Mouse (Mus musculus) forebrain, embryonic 11.5 days (tissue): ENCODE results near the gene Nrxn3. TPM values are rescaled to one million over a fixed set of nuclear protein-coding genes. Genes with fewer than 3 reads are reported as not detected.

Source experiments
- ATAC-seq: fragments of 200-750 bp; cut with Nextera tagmentation; replicated peaks from 2 replicates; pipeline ENCODE4 v1.8.0; 2017; ENCODE audit warnings: moderate TSS enrichment; ENCODE audit not compliant: low FRiP score
- DNase-seq: peaks from one replicate; pipeline ENCODE4 v3.0.0-alpha.2; 2017; ENCODE audit warnings: low spot score
- H3K27ac ChIP-seq: fragments of 300-500 bp; sonication (generic); 2 replicates; pipeline ENCODE4 v1.5.1; 2014; ENCODE audit warnings: low read depth, low read length
- H3K27me3 ChIP-seq: fragments of 300-500 bp; sonication (generic); 2 replicates; pipeline ENCODE4 v1.6.1; 2014; ENCODE audit warnings: mild to moderate bottlenecking, low read length, mixed read lengths; ENCODE audit not compliant: control insufficient read depth, insufficient read depth
- H3K36me3 ChIP-seq: fragments of 300-500 bp; sonication (generic); 2 replicates; pipeline ENCODE4 v1.6.1; 2014; ENCODE audit warnings: mild to moderate bottlenecking, low read length, moderate library complexity, mixed read lengths; ENCODE audit not compliant: control insufficient read depth, insufficient read depth
- H3K4me1 ChIP-seq: fragments of 300-500 bp; sonication (generic); replicated peaks from 2 replicates; pipeline ENCODE4 v1.6.1; 2014; ENCODE audit warnings: low read length, mixed read lengths; ENCODE audit not compliant: control insufficient read depth, insufficient read depth
- H3K4me2 ChIP-seq: fragments of 300-500 bp; sonication (generic); 2 replicates; pipeline ENCODE4 v1.6.1; 2014; ENCODE audit warnings: low read depth, mild to moderate bottlenecking, low read length, moderate library complexity, mixed read lengths; ENCODE audit not compliant: severe bottlenecking
- H3K4me3 ChIP-seq: fragments of 300-500 bp; sonication (generic); 2 replicates; pipeline ENCODE4 v1.5.1; 2014; ENCODE audit warnings: low read depth, low read length
- H3K9ac ChIP-seq: fragments of 300-500 bp; sonication (generic); 2 replicates; pipeline ENCODE4 v1.6.1; 2014; ENCODE audit warnings: low read length
- H3K9me3 ChIP-seq: fragments of 300-500 bp; sonication (generic); 2 replicates; pipeline ENCODE4 v1.6.1; 2016; ENCODE audit warnings: low read length, mixed read lengths; ENCODE audit not compliant: control insufficient read depth
- WGBS: fragments of 180-500 bp; shearing (Covaris S2); extraction: QIAGEN DNeasy Blood & Tissue Kit; methylation state at CpG from one replicate; pipeline ENCODE4 v1.1.7; 2014; 5-methylcytosine and 5-hydroxymethylcytosine counted together
- polyA plus RNA-seq: library from polyadenylated mRNA; unstranded; fragments of >200 nt; fragmentation: Nextera tagmentation; extraction: Ambion mirVana; gene quantifications from 2 replicates; pipeline ENCODE4 v1.2.1, GENCODE M21; 2014

The Nrxn3 gene
- polyA plus RNA-seq, 1 experiment from 2014 or later, result 38.4 TPM

- no peaks in the 10 kb centered on the region for H3K27me3 ChIP-seq
- DNase-seq (no peak), ATAC-seq (no peak)
- H3K4me1 ChIP-seq, result no peaks in the 10 kb centered on the region
- 58% methylated on average over 4 of the region's 4 CpGs for WGBS
- no peak overlapping the region for H3K9ac ChIP-seq
- H3K27ac ChIP-seq, result no peak overlapping the region
- H3K9me3 ChIP-seq, result no peaks in the 10 kb centered on the region
- H3K4me3 ChIP-seq, result no peak overlapping the region
- H3K36me3 ChIP-seq, result no peaks in the 10 kb centered on the region
- no peak overlapping the region for H3K4me2 ChIP-seq
Observed at GRCm38 (mm10) chr12:89255275-89255892, 532.7 kb downstream of the Nrxn3 start.

DNA sequence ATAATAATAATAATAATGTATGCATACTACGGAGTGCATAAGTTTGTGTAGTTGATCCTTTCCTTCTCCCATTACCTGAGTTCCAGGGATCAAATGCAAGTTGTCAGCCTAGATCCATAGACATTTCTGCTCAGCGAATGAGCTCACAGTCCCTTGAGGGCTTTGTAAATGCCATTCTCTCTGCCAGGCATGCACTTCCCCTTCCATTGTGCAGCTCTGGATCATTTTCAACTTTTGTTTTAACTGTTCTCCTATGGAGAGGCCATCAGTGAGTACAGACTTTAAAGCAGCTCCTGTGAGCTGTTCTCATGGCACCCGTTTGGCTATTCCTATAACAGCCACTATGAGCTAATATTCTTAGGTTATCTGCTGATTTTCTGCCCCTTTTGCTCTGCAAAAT, 536.2 kb downstream of the Nrxn3 start:
- ATAC-seq, result no peak
- Histone ChIP-seq H3K4me2 (no peak overlapping the region), H3K9ac (no peak overlapping the region), H3K4me1 (no peaks in the 10 kb centered on the region), H3K36me3 (no peaks in the 10 kb centered on the region), H3K27ac (no peak overlapping the region), H3K27me3 (no peaks in the 10 kb centered on the region), H3K9me3 (no peaks in the 10 kb centered on the region), H3K4me3 (no peak overlapping the region)
- WGBS, result 79% methylated on average over 3 of the region's 3 CpGs
- no peak for DNase-seq

DNA sequence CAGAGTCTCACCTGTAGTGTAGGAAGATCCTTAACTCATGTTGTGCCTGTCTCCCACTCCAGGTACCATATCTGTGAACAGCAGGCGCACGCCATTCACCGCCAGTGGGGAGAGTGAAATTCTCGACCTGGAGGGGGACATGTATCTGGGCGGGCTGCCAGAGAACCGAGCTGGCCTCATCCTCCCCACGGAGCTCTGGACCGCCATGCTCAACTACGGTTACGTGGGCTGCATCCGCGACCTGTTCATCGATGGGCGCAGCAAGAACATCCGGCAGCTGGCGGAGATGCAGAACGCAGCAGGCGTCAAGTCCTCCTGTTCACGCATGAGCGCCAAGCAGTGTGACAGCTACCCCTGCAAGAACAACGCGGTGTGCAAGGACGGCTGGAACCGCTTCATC, 537.4 kb downstream of the Nrxn3 start:
- no peaks in the 10 kb centered on the region for H3K9me3 ChIP-seq
- DNase-seq, result no peak
- no peaks in the 10 kb centered on the region for H3K4me1 ChIP-seq
- no peaks in the 10 kb centered on the region for H3K27me3 ChIP-seq
- 92% methylated on average over 24 of the region's 24 CpGs for WGBS
- no peak overlapping the region for H3K9ac ChIP-seq
- H3K27ac ChIP-seq, result no peak overlapping the region
- no peak for ATAC-seq
- H3K4me3 ChIP-seq, result no peak overlapping the region
- no peak overlapping the region for H3K4me2 ChIP-seq
- no peaks in the 10 kb centered on the region for H3K36me3 ChIP-seq

GRCm38 (mm10) chr12:89262261-89262660, 539.6 kb downstream of the Nrxn3 start:
- DNase-seq (no peak), ATAC-seq (no peak)
- Histone ChIP-seq H3K4me2 (no peak overlapping the region), H3K4me3 (no peak overlapping the region), H3K27ac (no peak overlapping the region), H3K9ac (no peak overlapping the region), H3K36me3 (no peaks in the 10 kb centered on the region), H3K9me3 (no peaks in the 10 kb centered on the region), H3K27me3 (no peaks in the 10 kb centered on the region), H3K4me1 (no peaks in the 10 kb centered on the region)
- 79% methylated on average over 1 of the region's 1 CpGs for WGBS

GRCm38 (mm10) chr12:89282362-89283343, 560.0 kb downstream of the Nrxn3 start:
- Histone ChIP-seq H3K27ac (no peak overlapping the region), H3K4me1 (no peaks in the 10 kb centered on the region; the same call in 1 of the 2 replicates), H3K27me3 (no peaks in the 10 kb centered on the region), H3K9me3 (no peaks in the 10 kb centered on the region), H3K4me2 (no peak overlapping the region), H3K9ac (no peak overlapping the region), H3K36me3 (no peaks in the 10 kb centered on the region), H3K4me3 (no peak overlapping the region)
- no peak for DNase-seq
- ATAC-seq, result no peak; the same call in 1 of the 2 replicates
- WGBS, result 64% methylated on average over 6 of the region's 6 CpGs

DNA sequence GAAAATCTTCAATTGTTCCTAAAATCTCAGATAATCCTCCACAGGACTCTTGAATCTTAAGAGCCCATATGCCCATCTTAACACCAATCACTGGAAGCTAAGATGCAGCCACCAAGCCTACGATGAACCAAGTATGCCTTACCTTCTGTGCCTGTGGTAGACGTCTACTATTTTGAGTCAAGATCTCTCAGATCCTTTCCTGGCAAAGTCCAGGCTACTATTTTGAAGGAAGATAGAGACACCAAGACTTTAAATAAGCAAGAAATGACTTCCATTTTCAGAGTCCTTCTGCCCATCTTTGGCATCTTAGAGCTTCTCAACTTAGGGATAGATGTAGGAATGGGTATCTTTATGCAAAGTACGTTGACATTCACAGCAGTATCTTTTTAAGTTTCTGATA, 561.7 kb downstream of the Nrxn3 start:
- Histone ChIP-seq H3K4me1 (no peaks in the 10 kb centered on the region; the same call in 1 of the 2 replicates), H3K9me3 (no peaks in the 10 kb centered on the region), H3K27ac (no peak overlapping the region), H3K9ac (no peak overlapping the region), H3K4me3 (no peak overlapping the region), H3K27me3 (no peaks in the 10 kb centered on the region), H3K4me2 (no peak overlapping the region), H3K36me3 (no peaks in the 10 kb centered on the region)
- no peak for ATAC-seq
- DNase-seq, result no peak
- 86% methylated on average over 3 of the region's 3 CpGs for WGBS

GRCm38 (mm10) chr12:89287037-89287436, 564.4 kb downstream of the Nrxn3 start:
- no peak for DNase-seq
- Histone ChIP-seq H3K4me2 (no peak overlapping the region), H3K4me3 (no peak overlapping the region), H3K4me1 (peaks cover 2% of the 10 kb centered on the region; the same call in 1 of the 2 replicates), H3K9ac (no peak overlapping the region), H3K9me3 (no peaks in the 10 kb centered on the region), H3K27ac (no peak overlapping the region), H3K36me3 (no peaks in the 10 kb centered on the region), H3K27me3 (no peaks in the 10 kb centered on the region)
- no peak for ATAC-seq
- 69% methylated on average over 4 of the region's 4 CpGs for WGBS

DNA sequence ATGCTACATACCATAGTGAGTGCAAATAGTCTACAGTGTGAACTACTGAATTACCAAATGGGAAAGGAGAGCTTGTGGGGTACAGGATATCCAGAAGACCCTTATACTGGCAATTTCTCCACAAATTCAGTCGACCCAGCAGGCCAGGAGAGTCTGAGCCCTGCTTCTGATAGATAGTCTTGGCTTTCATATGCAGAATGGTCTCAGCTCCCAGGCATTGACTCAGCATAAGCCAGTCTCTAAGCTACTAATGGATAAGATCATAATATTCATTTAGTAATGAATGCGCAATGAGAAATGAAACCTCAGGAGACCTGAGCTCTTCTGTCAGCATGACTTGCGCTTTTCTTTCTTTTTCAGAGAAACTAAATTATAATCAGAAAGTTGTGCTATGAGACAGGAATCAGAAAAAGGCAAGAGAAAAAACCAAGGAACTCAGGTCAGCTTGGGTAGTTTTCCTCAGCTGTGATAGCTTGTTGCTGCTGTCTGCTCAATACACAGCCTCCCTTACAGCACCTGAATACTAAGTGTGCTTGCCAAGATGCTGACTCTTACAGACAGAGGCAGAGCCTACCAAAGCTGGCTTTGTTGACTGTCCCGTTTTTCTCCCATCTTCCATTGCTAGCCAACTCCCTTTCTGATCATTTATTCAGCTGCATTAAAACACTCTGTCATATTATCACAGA, 567.1 kb downstream of the Nrxn3 start:
- H3K27me3 ChIP-seq, result no peaks in the 10 kb centered on the region
- H3K4me2 ChIP-seq, result no peak overlapping the region
- no peak overlapping the region for H3K27ac ChIP-seq
- ATAC-seq, result no peak; the same call in 1 of the 2 replicates
- 72% methylated on average over 4 of the region's 4 CpGs for WGBS
- no peak overlapping the region for H3K4me3 ChIP-seq
- H3K9me3 ChIP-seq, result no peaks in the 10 kb centered on the region
- H3K4me1 ChIP-seq, result peaks cover 2% of the 10 kb centered on the region; the same call in 1 of the 2 replicates
- DNase-seq, result no peak
- H3K36me3 ChIP-seq, result no peaks in the 10 kb centered on the region
- no peak overlapping the region for H3K9ac ChIP-seq
